Mouse (Mus musculus): ENCODE measurements around the gene Mum1.
"Not testable (repeated sequence)": the region's sequence is repeated elsewhere in the genome, so short reads cannot be mapped to it uniquely, and the experiment has no call there.

Gene Mum1

DNA sequence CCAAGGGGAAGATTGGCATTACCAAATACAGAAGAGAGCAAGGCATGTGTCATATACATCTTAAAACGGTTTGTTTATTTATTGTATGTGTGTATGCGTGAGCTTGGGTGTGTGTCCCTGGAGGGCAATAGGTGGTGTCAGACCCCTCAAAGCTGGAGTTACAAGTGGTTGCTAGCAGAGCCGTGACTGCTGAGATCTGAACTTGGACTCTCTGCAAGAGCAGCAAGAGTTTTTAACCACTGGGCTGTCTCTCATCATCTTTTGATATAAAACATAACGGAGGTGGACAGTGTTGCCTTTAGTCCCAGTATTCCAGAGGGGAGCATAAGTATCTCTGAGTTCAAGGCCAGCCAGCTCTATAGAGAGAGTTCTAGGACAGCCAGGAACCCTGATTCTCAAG lies 18.0 kb upstream of the Mum1 start:
- DNase-seq (ENCODE audit: low read depth, low spot score): no peak

DNA sequence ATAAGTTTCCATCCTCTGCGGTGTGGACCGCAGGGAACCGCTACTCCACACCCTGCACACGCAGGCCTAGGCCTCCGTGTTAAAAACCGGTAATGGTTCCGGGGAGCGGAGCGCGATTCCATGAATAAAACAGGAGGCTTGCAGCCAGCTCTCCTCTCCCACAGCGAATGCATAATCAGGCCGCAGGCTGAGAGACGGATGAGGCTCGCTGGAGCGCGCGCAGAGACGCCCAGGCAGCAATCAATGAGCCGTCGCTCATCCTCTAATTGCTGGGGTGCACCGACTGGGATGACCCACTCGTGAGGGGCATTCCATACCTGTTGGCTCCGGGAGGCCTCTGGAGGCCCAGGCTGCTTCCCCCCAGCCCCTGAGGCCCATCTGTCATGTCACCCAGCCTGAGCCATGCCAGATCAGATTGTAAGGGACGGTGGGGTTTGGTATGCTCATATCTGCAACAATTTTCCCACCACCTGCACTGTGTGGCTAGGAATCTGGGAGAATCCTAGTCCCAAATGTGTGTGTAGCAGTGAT lies 17.3 kb upstream of the Mum1 start:
- DNase-seq (ENCODE audit: low read depth, low spot score): no peak

DNA sequence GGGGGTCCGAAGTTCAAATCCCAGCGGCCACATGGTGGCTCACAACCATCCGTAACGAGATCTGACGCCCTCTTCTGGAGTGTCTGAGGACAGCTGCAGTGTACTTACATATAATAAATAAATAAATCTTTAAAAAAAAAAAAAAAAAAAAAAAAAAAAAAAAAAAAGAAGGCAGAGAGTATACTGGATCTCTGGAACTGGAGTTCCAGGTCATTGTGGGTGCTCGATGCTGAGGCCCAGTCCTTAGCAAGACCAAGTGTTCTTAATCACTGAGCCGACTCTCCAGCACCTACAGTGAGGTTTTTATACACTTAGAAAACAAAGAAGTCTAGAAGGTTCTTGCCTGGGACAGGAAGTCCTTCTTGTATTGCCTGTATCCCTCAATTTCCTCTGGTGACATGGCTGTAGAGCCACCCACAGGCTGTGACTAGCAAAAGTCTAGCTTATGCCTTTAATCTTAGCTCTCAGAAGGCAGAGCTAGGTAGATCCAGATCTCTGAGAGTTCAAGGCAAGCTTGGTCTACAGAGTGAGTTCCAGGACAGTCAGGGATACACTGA lies 14.6 kb upstream of the Mum1 start:
- DNase-seq (ENCODE audit: low read depth, low spot score): not testable (repeated sequence)

DNA sequence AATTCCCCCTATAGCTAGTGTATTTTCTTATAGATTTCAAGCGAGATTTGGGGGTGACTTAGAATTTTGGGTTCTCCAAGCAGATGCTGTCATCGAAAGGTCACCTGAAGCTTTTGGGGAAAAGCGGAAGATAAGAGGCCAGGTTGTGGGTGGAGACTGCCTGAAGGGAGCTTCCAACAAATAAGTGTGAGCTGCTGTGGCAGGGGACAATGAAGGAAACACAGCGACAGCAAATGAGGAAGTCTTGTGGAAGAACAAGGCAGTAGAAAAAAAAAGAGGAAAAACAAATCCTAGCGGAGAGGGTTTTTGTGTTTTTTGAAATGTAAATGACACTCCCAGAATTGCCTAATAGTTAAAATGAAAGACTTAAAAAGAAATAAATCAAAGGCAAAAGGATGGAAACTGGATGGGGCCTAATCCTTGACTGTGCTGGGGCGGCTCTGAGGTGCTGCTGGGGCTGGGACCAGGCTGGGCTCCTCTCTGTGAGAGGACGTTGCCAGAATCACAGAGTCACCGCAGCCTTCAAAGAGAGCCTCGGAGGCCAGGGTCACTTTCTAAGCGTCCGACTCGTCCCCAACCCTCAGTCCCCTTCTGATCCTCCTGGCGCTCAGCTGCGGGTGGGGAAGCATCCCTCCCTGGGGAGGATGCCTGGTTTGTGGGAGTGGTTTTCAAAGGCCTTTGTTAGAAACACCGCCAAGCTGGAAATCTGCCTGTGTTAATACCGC lies 11.0 kb upstream of the Mum1 start:
- DNase-seq (ENCODE audit: low read depth, low spot score): no peak

DNA sequence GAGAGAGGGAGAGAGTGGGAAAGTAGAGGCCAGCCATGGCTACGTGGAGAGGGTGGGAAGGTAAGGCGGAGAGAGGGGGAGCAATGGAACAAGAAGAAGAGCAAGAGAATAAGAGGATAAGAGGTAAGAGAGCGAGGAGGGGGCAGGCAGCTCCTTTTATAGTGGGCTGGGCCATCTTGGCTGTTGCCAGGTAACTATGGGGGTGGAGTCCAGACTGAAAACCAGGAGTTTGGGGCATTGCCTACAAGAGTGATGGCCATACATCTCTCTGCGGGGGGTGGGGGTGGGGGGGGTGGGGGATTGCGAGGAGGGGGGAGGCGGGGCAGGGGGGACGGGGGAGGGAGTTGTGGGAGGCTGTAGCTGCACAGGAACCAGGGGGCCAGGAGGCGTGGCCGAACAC lies 5.6 kb upstream of the Mum1 start:
- DNase-seq (ENCODE audit: low read depth, low spot score): no peak

DNA sequence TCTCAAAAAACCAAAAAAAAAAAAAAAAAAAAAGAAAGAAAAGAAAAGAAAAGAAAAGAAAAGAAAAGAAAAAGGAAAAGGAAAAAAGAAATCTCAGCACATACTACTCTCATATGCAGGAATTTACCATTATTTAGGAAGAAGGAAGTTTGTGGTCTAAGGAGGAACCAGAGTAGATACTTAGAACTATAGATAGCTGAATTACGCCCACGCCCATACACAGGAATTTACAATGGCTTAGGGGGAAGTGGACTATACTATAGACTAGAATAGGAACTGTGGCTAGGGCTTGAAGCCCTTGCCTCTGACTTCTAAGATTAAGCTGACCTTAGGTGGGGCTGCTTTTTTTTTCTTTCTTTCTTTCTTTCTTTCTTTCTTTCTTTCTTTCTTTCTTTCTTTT lies 3.1 kb upstream of the Mum1 start:
- not testable (repeated sequence) for DNase-seq (ENCODE audit: low read depth, low spot score)

DNA sequence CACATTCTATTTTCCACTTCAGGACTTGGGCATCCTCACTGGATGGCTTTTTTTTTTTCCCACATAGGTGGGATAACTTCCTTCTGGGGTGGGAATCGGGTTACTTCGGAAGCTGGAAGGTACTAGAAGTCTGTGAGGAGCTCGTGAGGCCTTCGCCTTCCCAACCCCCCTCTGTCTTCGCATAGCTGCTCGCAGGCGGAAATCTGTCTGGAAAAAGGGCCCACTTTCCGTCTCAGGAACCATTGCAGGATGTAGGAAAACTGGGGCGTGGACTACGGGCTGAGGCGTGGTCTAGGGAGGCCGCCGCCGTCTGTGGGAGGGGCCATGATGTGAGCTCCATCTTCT lies 191 bp upstream of the Mum1 start:
- no peak for DNase-seq (ENCODE audit: low read depth, low spot score)

DNA sequence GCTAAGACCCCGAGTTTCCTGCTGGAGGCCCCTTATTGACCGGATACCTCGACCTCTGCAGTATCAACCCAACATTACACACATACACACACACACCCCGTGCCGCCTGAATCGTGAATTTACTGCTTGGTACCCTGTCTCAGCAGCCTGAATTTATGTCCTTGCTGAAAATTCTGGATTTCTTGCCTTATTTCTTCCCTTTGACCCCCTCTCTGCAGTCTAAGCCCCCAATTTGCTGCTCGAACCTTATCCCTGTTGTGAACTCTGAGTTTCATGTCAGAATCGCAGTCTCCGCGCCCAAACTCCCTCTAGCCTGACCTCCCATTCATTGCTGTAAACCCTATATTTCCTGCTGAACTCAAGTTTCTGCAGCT lies 919 bp downstream of the Mum1 start:
- no peak for DNase-seq (ENCODE audit: low read depth, low spot score)

DNA sequence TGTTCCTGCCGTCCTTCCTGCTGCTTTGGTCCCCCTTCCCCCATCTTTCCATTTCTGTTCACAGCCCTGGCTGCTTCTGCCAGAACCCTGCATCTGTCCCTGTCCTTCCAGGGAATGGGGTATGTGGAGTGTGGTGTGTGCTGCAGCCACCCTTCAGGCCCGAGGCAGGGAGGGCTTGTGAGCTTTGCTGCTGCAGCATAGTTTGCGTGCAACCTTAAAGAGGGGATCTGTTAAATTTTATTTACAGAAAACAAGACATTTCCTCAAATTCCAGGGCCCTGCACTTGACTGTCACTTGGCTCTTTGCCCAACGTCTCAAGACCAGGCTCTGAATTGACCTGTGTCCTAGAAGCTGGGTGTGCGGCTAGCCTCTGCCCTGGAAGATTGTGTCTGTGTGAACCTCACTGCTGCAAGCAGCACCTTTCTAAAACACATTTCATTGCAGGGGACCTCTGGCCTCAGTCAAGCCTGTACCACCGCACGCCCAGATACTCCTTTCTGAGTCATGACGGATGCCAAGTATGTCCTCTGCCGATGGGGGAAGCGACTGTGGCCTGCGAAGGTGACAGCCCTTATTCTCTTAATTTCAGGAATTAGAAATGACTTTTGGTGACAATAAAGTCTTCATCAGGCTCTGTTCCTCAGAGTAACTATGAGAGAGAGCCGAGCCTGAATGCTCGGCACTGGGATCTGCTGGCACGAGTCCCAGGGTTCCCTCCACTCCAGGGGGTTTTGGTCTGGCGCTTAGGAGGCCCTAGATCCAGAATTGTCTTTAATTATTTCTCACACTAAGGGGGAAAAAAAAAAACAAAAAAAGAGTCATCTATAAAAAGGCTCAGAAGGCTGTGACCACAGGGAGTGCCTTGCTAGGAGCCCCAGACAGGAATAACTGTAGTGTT lies 1.9 kb downstream of the Mum1 start:
- no peak for DNase-seq (ENCODE audit: low read depth, low spot score)

DNA sequence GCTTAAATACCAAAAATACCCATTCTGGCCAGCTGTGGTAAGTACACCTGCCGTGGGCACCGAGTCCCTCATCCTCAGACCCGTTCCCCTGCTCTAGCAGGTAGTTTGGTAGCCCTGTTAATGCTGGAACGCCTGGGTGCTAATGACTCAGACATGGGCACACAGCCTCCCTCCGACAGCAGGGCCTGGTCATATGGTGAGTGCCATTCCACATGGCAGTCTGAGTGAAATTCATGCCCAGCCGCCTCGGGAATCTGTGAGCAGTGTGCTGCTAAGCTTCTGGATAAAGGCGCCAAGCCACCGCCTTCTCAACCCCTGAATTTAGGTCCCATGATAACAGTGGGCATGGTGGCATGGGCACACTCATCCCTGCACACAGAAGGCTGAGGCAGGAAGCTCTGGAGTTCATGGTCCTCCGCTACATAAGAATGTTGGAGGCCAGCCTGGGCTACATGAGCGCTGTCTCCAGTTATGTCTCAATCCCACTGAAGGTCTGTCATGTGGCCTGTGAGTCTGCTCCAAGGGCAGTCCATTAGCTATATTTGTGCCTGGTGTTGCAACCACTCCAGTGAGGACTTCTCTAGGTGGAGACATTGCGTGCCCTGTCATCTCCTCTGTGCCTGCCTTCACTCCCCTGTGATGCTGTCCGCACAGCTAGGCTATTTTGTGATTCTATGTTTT lies 10.1 kb downstream of the Mum1 start:
- DNase-seq (ENCODE audit: low read depth, low spot score): no peak

DNA sequence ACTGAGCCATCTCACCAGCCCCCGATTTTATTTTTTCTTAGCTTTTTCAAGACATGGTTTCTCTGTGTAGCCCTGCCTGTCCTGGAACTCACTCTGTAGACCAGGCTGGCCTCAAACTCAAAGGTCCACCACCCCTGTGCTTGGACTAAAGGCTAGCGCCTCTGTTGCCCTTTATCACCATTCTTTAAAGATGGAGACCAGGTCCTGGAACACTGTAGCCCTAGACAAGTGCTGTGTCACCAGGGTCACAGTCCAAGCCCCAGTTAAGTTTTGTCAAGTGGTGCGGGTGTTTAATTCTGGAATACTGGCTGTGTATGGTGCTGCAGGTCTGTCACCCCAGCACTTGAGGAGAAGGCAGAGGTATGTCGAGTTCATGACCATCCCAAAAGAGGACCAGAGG lies 10.8 kb downstream of the Mum1 start:
- DNase-seq (ENCODE audit: low read depth, low spot score): no peak

DNA sequence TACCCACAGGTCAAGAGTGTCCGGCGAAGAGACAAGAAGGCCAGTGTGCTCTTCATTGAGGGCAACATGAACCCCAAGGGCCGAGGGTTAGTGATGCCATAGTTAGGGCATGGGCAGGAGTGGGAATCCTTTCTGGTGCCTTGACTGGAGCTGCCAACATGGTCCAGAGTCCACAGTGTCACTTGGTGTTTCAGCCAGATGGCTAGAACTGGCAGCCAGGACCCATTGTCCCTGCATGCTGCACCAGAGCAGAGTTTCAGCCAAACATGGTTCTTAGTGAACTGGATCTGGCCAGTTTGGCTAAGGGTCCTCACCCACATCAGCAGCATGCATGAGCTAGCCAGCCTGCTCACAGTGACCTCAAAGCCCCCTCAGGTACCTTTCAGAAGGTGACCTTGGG lies 12.1 kb downstream of the Mum1 start:
- DNase-seq (ENCODE audit: low read depth, low spot score): no peak

DNA sequence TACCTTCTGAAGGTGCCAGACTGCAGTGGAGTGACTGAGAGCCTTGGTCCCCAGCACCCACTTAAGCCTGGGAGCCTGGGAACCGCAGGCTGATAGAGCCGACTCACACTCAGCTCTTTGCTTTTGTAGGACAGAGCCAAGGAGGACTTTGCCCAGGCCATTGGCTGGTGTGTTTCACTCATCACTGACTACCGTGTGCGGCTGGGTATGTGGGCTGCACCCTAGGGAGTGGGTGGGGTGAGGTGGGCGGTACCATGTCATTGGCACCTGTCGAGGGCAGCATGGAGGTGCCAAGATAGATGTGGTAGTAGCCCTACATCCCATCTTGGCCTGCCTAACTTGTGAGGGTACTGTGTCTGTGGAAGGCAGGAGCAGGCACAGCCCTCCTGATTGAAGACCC lies 13.6 kb downstream of the Mum1 start:
- DNase-seq (ENCODE audit: low read depth, low spot score): no peak

DNA sequence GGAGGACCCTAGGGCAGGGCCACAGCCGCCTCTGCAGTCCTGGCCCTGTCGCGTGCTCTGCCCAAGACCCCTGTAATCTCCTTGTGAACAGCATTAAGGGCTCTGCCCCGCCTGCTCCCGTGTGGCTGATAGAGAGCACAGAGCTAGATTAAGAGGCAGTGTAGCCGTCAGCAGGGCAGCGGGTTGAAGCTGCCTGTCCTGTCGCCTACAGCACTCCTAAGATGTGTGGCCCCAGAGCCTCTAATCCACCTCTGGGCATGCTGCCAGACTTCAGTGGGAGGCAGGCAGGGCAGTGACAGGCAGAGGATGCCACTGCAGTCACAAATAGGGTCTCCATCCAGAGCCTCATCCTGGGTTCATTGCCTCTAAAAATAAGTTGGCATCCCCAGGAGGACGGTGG lies 15.9 kb downstream of the Mum1 start:
- no peak for DNase-seq (ENCODE audit: low read depth, low spot score)

DNA sequence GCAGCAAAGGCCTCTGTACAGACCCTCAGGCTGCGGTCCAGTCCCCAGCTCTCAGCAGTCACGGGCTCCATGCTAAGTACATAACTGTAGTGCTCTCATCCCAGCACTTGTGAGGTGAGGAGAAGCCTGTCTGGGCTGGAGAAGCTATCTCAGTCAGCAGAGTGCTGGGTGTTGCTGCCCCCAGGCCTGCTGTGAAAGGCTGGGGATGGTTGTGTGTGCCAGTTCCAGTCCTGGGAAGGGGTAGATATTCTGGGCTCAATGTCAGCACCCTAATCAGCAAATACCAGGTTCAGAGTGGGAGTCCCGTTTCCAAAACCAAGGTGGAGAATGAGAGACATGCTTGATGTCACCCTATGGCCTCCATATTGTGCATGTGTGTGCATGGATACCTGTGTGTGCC lies 16.4 kb downstream of the Mum1 start:
- DNase-seq (ENCODE audit: low read depth, low spot score): no peak

DNA sequence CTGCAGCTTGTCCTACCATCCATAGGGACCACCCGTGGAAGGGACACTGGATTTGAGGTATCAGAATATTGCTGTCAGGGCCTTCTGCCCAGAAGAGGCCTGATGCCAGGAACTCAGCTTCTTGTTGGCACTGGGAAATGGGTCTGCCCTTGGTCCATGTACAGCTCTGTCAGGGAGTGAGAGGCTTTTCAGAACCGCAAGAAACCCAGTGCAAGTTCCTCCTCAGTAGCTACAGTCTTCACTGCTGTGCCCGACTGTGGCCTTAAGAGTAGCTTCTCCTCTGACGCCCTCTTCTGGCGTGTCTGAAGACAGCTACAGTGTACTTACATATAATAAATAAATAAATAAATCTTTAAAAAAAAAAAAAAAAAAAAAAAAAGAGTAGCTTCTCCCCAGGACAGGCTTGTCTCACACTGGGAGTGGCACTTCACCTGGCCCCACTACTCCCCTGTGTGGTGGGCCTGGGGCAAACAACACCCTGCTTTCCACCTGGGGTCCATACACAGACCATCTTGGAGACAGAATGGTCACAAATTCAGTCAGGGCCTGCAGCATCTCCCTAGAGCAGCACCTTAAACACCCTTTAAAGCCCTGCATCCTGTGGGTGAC lies 18.7 kb downstream of the Mum1 start:
- DNase-seq (ENCODE audit: low read depth, low spot score): no peak

DNA sequence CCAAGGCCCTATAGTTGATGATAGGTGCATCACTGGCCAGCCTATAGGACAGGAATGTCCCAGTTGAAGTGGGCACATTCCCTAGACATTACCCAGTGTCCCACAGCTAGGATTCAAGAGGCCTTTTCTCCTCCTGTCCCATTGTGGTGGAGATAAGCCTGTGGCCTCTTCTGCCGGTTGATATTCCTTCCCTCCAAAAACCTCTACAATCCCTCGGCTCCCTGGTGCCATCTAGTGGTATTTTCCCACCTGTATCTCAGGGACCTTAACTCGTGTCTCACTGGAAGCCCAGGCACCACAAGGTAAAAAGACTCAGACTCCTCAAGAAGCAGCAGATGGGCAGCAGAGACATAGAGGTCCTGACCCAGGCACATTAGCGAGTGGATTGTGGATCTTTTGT lies 19.4 kb downstream of the Mum1 start:
- DNase-seq (ENCODE audit: low read depth, low spot score): peak; percentile 79

DNA sequence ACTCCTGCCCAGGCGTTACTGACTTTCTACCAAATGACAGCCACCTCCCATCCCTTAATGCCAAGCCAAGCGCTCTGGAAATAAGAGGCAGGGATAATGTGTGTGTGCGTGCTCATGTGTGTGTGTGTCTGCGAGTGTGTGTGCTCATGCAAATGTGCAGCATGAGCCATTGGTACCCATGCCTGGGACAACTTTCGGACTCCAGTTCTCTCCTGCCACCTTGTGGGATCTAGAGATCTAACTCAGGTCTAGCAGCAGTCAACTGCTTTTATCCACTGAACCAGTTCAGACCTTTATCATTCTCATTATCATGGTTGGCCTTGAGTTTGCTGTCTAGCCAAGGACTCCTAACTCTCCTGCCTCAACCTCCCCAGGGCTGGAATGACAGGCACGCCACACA lies 21.6 kb downstream of the Mum1 start:
- DNase-seq (ENCODE audit: low read depth, low spot score): no peak

DNA sequence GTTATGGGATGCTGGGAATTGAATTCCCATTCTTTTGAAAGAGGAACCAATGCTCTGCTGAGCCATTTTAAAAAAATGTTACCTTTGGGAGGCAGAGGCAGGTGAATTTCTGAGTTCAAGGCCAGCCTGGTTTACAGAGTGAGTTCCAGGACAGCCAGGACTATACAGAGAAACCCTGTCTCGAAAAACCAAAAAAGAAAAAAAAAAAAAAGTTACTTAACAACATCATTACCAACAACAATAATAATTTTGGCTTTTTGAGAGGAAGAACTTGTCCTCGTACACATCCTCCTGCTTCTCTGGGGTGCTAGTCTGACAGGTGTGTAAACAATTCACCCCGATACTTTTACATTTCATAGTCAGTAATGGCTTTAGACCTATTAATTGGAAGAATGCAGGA lies 22.2 kb downstream of the Mum1 start:
- DNase-seq (ENCODE audit: low read depth, low spot score): not testable (repeated sequence)

DNA sequence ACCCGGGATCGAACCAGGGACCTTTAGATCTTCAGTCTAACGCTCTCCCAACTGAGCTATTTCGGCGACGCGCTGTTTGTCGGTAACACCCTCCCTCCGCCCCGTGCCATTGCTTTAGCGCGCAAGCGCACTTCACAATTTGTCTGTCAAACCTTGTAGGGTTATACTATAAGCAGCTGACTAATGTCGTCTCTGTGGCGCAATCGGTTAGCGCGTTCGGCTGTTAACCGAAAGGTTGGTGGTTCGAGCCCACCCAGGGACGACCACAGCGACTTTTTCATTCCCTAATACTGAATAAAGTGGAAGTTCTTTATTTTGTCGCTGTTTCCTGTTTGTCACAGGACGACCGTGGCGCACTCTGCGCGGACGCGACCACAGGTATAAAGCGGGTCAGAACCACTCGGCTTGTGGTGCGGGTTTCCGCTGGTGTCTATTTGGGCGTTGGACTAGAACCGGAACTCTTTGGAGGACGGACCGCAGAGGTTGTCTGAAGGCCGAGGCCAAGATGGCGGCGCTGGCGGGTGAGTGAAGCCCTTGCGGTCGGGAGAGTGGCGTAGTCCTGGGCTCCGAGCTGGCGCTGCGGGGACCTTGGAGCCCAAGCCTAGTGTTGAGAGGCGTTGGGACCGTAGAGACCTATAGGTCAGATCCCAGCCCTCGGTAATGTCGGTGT lies 22.9 kb downstream of the Mum1 start, which contains the start of gene Ndufs7:
Gene Ndufs7, plus strand, starts transcription at position 151 of the 670 bp plus-strand sequence.
- peak; percentile 96 for DNase-seq (ENCODE audit: low read depth, low spot score)

DNA sequence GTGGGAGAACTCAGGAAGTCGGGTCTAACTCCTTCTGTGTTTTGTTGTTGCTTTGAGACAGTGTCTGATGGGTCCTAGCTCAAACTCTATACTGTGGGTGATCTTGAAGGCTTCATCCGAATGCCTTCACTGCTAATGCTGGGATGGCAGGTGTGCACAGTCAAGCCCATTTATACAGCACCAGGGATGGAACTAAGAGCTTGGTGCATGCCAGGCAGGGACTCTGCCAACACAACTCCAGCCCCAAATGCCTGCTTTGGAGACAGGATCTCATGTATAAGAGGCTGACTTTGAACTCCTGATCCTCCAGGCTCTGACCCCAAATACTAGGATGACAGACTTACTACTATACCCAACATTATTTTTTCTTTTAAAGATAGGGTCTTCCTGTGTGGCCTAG lies 23.8 kb downstream of the Mum1 start:
- no peak for DNase-seq (ENCODE audit: low read depth, low spot score)

Data from c-Kit-negative CD71-positive TER-119-positive erythroid progenitor cells, embryonic 14.5 days (primary cell).